Mouse (Mus musculus) heart, embryonic 14.5 days (tissue): ENCODE results near the gene Ttc7b. TPM values are rescaled to one million over a fixed set of nuclear protein-coding genes. Genes with fewer than 3 reads are reported as not detected.

Experiments
- ATAC-seq: fragments of 200-750 bp; cut with Nextera tagmentation; 2 replicates; pipeline ENCODE4 v1.8.0; 2017; ENCODE audit warnings: low read depth, moderate TSS enrichment; ENCODE audit not compliant: insufficient number of reproducible peaks, insufficient read depth, low FRiP score
- H3K27ac ChIP-seq, 2 experiments: fragments of 200-500 bp in 1 of 2; fragments of 300-500 bp in 1 of 2; sonication (generic) in 1 of 2; replicated peaks in 1 of 2; 2 replicates each; pipeline ENCODE4 v1.5.1; 2012 to 2014; ENCODE audit warnings: low read depth in 2 of 2, low read length in 2 of 2, control low read depth in 1 of 2, mild to moderate bottlenecking in 1 of 2, mixed read lengths in 1 of 2; ENCODE audit not compliant: control insufficient read depth in 1 of 2, insufficient read depth in 1 of 2
- H3K27me3 ChIP-seq: fragments of 300-500 bp; sonication (generic); 2 replicates; pipeline ENCODE4 v1.6.1; 2014; ENCODE audit warnings: mild to moderate bottlenecking, low read length, control low read depth; ENCODE audit not compliant: control insufficient read depth, insufficient read depth
- H3K36me3 ChIP-seq: fragments of 300-500 bp; sonication (generic); 2 replicates; pipeline ENCODE4 v1.6.1; 2014; ENCODE audit warnings: mild to moderate bottlenecking, control low read depth, low read length, mixed read lengths; ENCODE audit not compliant: control insufficient read depth, insufficient read depth
- H3K4me1 ChIP-seq, 2 experiments: fragments of 200-500 bp in 1 of 2; fragments of 300-500 bp in 1 of 2; sonication (generic) in 1 of 2; 2 replicates each; pipeline ENCODE4 v1.6.1; 2012 to 2014; ENCODE audit warnings: low read length in 2 of 2, control low read depth in 1 of 2, mixed read lengths in 1 of 2; ENCODE audit not compliant: control insufficient read depth in 2 of 2, insufficient read depth in 2 of 2
- H3K4me2 ChIP-seq: fragments of 300-500 bp; sonication (generic); 2 replicates; pipeline ENCODE4 v1.6.1; 2014; ENCODE audit warnings: mild to moderate bottlenecking, low read length
- H3K4me3 ChIP-seq, 2 experiments: fragments of 200-500 bp in 1 of 2; fragments of 300-500 bp in 1 of 2; sonication (generic) in 1 of 2; 2 replicates each; pipeline ENCODE4 v1.5.1; 2012 to 2014; ENCODE audit warnings: low read length in 2 of 2, mild to moderate bottlenecking in 2 of 2, control low read depth in 1 of 2, low read depth in 1 of 2, moderate library complexity in 1 of 2; ENCODE audit not compliant: control insufficient read depth in 1 of 2, insufficient read depth in 1 of 2
- H3K9ac ChIP-seq: fragments of 300-500 bp; sonication (generic); 2 replicates; pipeline ENCODE4 v1.6.1; 2014; ENCODE audit warnings: mild to moderate bottlenecking, low read length
- H3K9me3 ChIP-seq: fragments of 300-500 bp; sonication (generic); 2 replicates; pipeline ENCODE4 v1.6.1; 2016; ENCODE audit warnings: low read length, control low read depth; ENCODE audit not compliant: control insufficient read depth
- WGBS: fragments of 180-500 bp; shearing (Covaris S2); extraction: QIAGEN DNeasy Blood & Tissue Kit; methylation state at CpG from one replicate; pipeline ENCODE4 v1.1.7; 2014; 5-methylcytosine and 5-hydroxymethylcytosine counted together
- polyA plus RNA-seq: library from polyadenylated mRNA; unstranded; fragments of >200 nt; fragmentation: Nextera tagmentation; extraction: Ambion mirVana; gene quantifications from 2 replicates; pipeline ENCODE4 v1.2.1, GENCODE M21; 2014

Ttc7b gene
- polyA plus RNA-seq, 1 experiment from 2014 or later, result 16.5 TPM

DNA sequence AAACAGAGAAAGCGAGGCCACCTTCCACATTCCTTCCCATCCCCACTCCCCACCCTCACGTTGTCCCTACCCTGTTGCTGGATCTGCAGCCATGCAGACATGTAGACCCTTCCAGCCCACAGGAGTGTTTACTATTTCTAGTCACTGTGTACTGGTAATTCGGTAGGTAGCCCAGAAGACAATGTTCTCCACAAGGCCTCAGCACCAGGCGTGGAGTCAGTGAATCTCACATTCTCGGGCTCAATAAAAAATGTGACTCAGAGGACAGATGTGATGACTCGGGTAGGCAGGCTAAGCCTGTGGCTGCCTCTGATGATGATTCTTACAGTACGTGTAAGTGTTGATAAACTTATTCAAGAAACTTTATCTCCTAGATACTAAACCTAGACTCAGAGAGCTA lies 147.8 kb downstream of the Ttc7b start:
- no peak overlapping the region for H3K4me2 ChIP-seq
- no peak overlapping the region for H3K9ac ChIP-seq
- peaks cover 67% of the 10 kb centered on the region for H3K36me3 ChIP-seq
- no peak overlapping the region for H3K27ac ChIP-seq
- no peaks in the 10 kb centered on the region for H3K9me3 ChIP-seq
- H3K4me1 ChIP-seq, result no peaks in the 10 kb centered on the region
- no peaks in the 10 kb centered on the region for H3K27me3 ChIP-seq
- H3K4me3 ChIP-seq, result no peak overlapping the region
- no peak for ATAC-seq
- 76% methylated on average over 7 of the region's 7 CpGs for WGBS

DNA sequence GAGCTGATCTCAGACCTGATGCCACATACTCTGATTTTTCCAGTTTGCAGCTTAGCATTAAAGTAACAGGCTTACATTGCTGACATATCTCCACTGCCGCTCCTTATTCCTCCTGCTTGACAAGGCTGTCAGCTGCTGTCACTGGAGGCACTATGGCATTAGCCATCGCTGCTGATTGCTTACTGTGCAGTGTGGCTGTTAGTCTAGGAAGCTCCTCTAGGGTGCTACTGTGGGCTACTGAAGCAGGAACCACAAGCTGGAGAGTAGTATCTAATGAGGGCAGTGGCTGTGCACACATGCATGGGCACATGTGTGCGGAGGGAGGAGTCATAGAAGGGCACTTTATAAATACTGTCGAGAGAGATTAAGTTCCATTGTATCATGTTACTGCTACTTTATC lies 148.6 kb downstream of the Ttc7b start:
- no peak for ATAC-seq
- Histone ChIP-seq H3K9me3 (no peaks in the 10 kb centered on the region), H3K4me1 (no peaks in the 10 kb centered on the region), H3K27me3 (no peaks in the 10 kb centered on the region), H3K4me3 (no peak overlapping the region), H3K27ac (no peak overlapping the region), H3K4me2 (no peak overlapping the region), H3K9ac (no peak overlapping the region), H3K36me3 (peaks cover 72% of the 10 kb centered on the region)
- 61% methylated on average over 4 of the region's 4 CpGs for WGBS

DNA sequence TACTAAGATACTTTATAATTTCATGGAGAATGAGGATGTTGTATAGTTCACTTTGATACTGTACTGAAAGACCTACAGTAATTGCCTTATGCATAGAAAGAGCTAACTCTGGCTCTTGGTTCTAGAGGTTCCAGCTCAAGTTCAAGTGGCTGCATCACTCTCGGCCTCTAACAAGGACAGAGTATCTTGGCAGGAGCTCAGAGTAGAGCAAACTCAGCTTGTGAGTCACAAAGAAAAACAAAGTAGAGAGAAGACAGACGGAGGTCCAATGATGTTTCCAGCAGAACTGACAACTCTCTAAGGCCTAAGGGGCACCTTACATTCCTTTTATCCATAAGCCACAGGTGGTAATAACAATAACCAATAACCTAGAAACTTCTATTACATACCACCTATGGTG lies 150.8 kb downstream of the Ttc7b start:
- WGBS, result 69% methylated on average over 2 of the region's 2 CpGs
- H3K36me3 ChIP-seq, result peaks cover 76% of the 10 kb centered on the region

DNA sequence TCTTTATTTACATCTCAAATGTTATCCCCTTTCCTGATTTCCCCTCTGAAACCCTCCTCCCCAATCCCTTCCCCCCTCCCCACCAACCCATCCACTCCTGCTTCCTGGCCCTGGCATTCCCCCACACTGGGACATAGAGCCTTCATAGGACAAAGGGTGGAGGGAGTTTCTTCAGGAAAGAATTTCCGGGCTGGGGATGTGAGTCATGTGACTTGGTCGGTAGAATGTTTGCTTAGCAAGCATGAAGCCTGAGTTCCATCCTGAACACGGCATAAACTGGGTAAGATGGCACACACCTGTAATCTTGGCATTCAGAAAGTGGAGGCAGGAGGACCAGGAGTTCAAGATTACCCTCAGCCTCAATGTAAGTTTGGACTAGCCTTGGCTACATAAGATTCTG lies 151.4 kb downstream of the Ttc7b start:
- Histone ChIP-seq H3K27ac (no peak overlapping the region), H3K9me3 (no peaks in the 10 kb centered on the region), H3K36me3 (peaks cover 75% of the 10 kb centered on the region), H3K27me3 (no peaks in the 10 kb centered on the region), H3K4me1 (no peaks in the 10 kb centered on the region), H3K9ac (no peak overlapping the region), H3K4me2 (no peak overlapping the region), H3K4me3 (no peak overlapping the region)
- ATAC-seq, result no peak
- WGBS, result 44% methylated on average over 3 of the region's 3 CpGs

More for the DNA sequence above, 150.8 kb downstream of the Ttc7b start:
- Histone ChIP-seq H3K27me3 (no peaks in the 10 kb centered on the region), H3K4me2 (no peak overlapping the region), H3K27ac (no peak overlapping the region), H3K9me3 (no peaks in the 10 kb centered on the region), H3K4me1 (no peaks in the 10 kb centered on the region), H3K9ac (no peak overlapping the region), H3K4me3 (no peak overlapping the region)
- no peak for ATAC-seq

DNA sequence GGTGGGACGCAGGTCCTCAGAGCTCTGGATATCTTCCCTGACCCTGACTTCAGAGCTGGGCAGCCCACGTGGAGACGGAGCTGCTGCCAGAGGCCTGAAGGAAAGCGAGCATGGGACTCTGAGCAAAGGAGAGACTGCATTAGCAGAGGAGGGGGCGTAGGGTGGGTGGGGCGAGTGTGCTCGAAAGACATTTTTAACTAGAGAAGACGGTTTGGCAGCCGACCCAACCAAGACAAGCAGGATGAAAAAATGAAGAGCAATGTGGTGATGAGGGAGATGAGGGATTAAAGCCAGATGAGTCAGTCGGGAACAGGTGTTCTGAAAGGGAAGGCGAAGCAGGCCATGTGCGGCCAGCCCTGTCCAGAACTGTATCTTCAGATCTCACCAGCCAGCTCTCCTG lies 159.3 kb downstream of the Ttc7b start:
- H3K9me3 ChIP-seq, result no peaks in the 10 kb centered on the region
- no peak overlapping the region for H3K4me2 ChIP-seq
- H3K27me3 ChIP-seq, result no peaks in the 10 kb centered on the region
- H3K27ac ChIP-seq, result no peak overlapping the region
- ATAC-seq, result no peak
- H3K4me3 ChIP-seq, result no peak overlapping the region
- no peaks in the 10 kb centered on the region for H3K4me1 ChIP-seq
- peaks cover 55% of the 10 kb centered on the region for H3K36me3 ChIP-seq
- H3K9ac ChIP-seq, result no peak overlapping the region
- 76% methylated on average over 12 of the region's 12 CpGs for WGBS

DNA sequence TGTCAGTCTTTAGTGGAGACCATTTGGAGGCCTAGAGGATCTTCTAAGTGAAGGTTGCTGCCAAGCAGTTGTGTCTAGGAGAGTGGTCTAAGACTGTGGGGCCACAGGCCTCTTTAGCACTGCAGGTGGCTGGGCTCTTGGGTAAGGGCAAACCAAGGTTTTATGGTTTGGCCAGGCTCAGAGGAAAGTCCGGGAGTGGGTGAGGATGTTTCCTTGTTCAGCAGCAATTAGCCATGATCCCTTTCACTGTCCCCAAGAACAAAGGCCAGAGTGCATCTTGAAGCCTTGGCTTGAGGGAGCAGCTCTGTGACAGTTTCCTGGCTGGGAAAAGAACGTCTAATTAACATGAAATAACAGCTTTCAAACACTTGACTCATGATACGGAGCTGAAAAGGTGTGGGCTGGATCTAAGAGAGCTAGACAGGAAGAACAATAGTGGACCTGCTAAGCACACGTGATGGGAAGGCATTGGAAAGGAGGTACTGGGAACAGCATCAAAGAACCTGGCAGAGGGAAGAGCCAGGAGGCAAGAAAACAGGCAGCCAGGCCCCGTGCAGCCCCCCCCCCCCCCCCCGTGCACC lies 162.5 kb downstream of the Ttc7b start:
- 66% methylated on average over 5 of the region's 6 CpGs for WGBS
- no peak for ATAC-seq

DNA sequence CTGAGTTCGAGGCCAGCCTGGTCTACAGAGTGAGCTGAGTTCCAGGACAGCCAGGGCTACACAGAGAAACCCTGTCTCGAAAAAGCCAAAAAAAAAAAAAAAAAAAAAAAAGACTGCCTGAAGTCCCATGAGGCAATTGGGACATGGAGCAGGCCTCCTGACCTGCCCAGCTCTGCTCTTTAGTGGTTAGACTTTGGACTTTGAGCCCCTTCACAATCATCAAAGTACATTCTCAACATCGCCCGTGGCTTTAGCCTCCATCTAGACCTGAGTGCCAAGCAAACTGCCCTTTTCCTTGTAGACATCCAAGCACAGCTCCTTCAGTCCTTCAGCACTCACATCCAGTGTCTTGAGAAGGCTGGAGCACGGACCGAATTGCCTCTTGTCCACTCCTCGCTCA lies 164.2 kb downstream of the Ttc7b start:
- no peaks in the 10 kb centered on the region for H3K27me3 ChIP-seq
- 86% methylated on average over 7 of the region's 7 CpGs for WGBS
- H3K4me1 ChIP-seq, result peaks cover 0 to 2% of the 10 kb centered on the region in 2 experiments; a peak in 1 of 4 replicates
- no peak overlapping the region for H3K9ac ChIP-seq
- no peak overlapping the region for H3K4me2 ChIP-seq
- no peak overlapping the region for H3K4me3 ChIP-seq
- H3K36me3 ChIP-seq, result peaks cover 41% of the 10 kb centered on the region
- H3K9me3 ChIP-seq, result no peaks in the 10 kb centered on the region
- no peak for ATAC-seq
- H3K27ac ChIP-seq, result no peak overlapping the region

More for the DNA sequence above, 162.5 kb downstream of the Ttc7b start:
- Histone ChIP-seq H3K27me3 (no peaks in the 10 kb centered on the region), H3K9ac (no peak overlapping the region), H3K27ac (no peak overlapping the region), H3K4me3 (no peak overlapping the region), H3K4me2 (no peak overlapping the region), H3K9me3 (no peaks in the 10 kb centered on the region), H3K36me3 (peaks cover 42% of the 10 kb centered on the region), H3K4me1 (peaks cover 0 to 2% of the 10 kb centered on the region in 2 experiments; a peak in 1 of 4 replicates)

DNA sequence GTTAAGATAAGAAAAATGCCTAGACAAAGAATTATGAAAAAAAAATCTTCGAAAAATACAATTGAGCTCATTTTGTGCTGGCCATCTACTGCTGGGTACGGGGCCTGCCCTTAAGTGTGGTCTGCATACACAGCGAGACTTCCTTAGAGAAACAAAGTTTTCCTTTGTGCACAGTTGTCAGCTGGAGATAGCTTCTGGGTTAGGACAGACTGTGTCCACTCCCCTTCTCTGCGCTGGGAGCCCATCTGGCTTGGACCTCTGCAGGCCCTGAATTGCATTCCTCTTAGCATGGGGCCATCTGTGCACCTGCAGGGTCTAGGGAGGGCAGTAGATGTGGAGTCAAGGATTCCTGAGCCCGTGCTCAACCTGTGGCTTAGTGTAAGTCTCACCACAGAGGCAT lies 165.1 kb downstream of the Ttc7b start:
- ATAC-seq, result no peak

More for the DNA sequence above, 165.1 kb downstream of the Ttc7b start:
- H3K9ac ChIP-seq, result no peak overlapping the region
- H3K4me2 ChIP-seq, result no peak overlapping the region
- WGBS, result 61% methylated on average over 5 of the region's 5 CpGs
- H3K4me3 ChIP-seq, result no peak overlapping the region
- no peaks in the 10 kb centered on the region for H3K9me3 ChIP-seq
- peaks cover 0 to 2% of the 10 kb centered on the region in 2 experiments; a peak in 1 of 4 replicates for H3K4me1 ChIP-seq
- no peak overlapping the region for H3K27ac ChIP-seq
- H3K27me3 ChIP-seq, result no peaks in the 10 kb centered on the region
- peaks cover 47% of the 10 kb centered on the region for H3K36me3 ChIP-seq
